Mouse (Mus musculus): ENCODE data around the gene Mical2.

DNA sequence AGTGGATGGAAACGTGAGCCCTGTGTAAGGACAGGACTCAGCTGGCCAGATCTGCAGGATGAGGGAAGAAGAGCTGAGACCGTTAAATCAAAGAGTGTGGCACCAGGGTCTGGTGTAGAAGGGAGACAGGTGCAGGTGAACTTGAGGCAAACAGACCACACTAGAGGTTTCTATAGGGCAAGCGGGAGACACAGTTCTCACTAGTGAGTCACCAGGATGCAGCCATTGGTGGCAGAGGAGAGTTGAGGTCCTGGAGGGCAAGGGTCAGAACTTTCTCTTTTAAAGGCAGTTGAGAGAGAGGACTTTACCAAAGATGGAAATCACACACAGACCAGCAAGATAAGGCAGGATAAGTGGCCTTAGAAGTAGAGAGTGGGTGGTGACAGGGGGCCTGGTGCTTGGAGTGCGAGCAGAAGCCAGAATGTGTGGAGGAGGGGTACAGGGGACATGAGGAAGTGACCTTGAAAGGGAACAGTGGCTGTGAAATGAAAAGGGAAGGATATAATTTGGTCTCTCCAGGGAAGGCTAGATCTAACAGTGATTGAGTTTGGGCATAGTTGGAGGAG lies 32.8 kb downstream of the Mical2 start:
- TF ChIP-seq POLR2AphosphoS5 (IDR thresholded peaks at IDR 0.05; ENCODE audit: insufficient replicate concordance, low read depth, low read length) (no peak), CTCF (IDR thresholded peaks at IDR 0.05; ENCODE audit: low read depth, low read length) (no peak)

Data from G1E (cell line).